Mouse (Mus musculus) MEL (cell line): ENCODE data around the gene Eid1. TPM values are rescaled to one million over a fixed set of nuclear protein-coding genes. Genes with fewer than 3 reads are reported as not detected.

ENCODE experiments used
- DNase-seq: peaks from one replicate; pipeline ENCODE4 v3.0.0; 2011; ENCODE audit warnings: low read depth, low spot score
- H3K27ac ChIP-seq: 2 replicates; pipeline ENCODE4 v1.5.1; 2012; ENCODE audit warnings: low read depth, mild to moderate bottlenecking, control low read depth, low read length, moderate library complexity; ENCODE audit not compliant: control insufficient read depth
- H3K27me3 ChIP-seq, 2 experiments: fragments of 150-350 bp in 1 of 2; sonication (generic) in 1 of 2; 2 replicates each; pipeline ENCODE4 v1.6.1; 2012; ENCODE audit warnings: low read length in 2 of 2, mild to moderate bottlenecking in 2 of 2, improper control_type of control experiment in 1 of 2, moderate library complexity in 1 of 2; ENCODE audit not compliant: insufficient read depth in 2 of 2, control insufficient read depth in 1 of 2
- H3K36me3 ChIP-seq, 2 experiments: 2 replicates each; pipeline ENCODE4 v1.6.1; 2012 to 2014; ENCODE audit warnings: low read length in 2 of 2, improper control_type of control experiment in 1 of 2, inconsistent platforms in 1 of 2, mild to moderate bottlenecking in 1 of 2; ENCODE audit not compliant: insufficient read depth in 2 of 2, control insufficient read depth in 1 of 2
- H3K4me1 ChIP-seq, 2 experiments: fragments of 150-350 bp in 1 of 2; sonication (generic) in 1 of 2; 2 replicates each; pipeline ENCODE4 v1.6.1; 2012; ENCODE audit warnings: low read length in 2 of 2, improper control_type of control experiment in 1 of 2, mild to moderate bottlenecking in 1 of 2; ENCODE audit not compliant: insufficient read depth in 2 of 2, control insufficient read depth in 1 of 2
- H3K4me3 ChIP-seq, 2 experiments: fragments of 150-350 bp in 1 of 2; sonication (generic) in 1 of 2; 2 replicates each; pipeline ENCODE4 v1.5.1; 2012; ENCODE audit warnings: low read depth in 2 of 2, low read length in 2 of 2, mild to moderate bottlenecking in 2 of 2, moderate library complexity in 2 of 2, control low read depth in 1 of 2, improper control_type of control experiment in 1 of 2; ENCODE audit not compliant: control insufficient read depth in 1 of 2, insufficient read depth in 1 of 2
- H3K79me2 ChIP-seq: 2 replicates; pipeline ENCODE4 v1.6.1; 2012; ENCODE audit warnings: mild to moderate bottlenecking, low read length, moderate library complexity; ENCODE audit not compliant: control insufficient read depth, poor library complexity, insufficient read depth
- H3K9ac ChIP-seq: 2 replicates; pipeline ENCODE4 v1.6.1; 2012; ENCODE audit warnings: low read depth, mild to moderate bottlenecking, control low read depth, low read length, moderate library complexity; ENCODE audit not compliant: control insufficient read depth, poor library complexity, severe bottlenecking
- H3K9me3 ChIP-seq: fragments of 150-350 bp; sonication (generic); replicated peaks from 2 replicates; pipeline ENCODE4 v1.6.1; 2012; ENCODE audit warnings: mild to moderate bottlenecking, low read length, improper control_type of control experiment, moderate library complexity; ENCODE audit not compliant: insufficient read depth
- CHD1 ChIP-seq: IDR thresholded peaks from 2 replicates; pipeline ENCODE4 v1.6.1; 2012; ENCODE audit warnings: low read depth, mild to moderate bottlenecking, inconsistent platforms, low read length, improper control_type of control experiment
- CHD2 ChIP-seq: IDR thresholded peaks from 2 replicates; pipeline ENCODE4 v1.6.1; 2011; ENCODE audit warnings: low read length, improper control_type of control experiment
- CTCF ChIP-seq, 3 experiments: IDR thresholded peaks in 2 of 3; conservative IDR thresholded peaks in 1 of 3; 2 replicates each; pipeline ENCODE4 v1.5.1; 2011 to 2012; ENCODE audit warnings: low read length in 3 of 3, low read depth in 2 of 3, mild to moderate bottlenecking in 2 of 3, improper control_type of control experiment in 1 of 3, inconsistent platforms in 1 of 3, mixed read lengths in 1 of 3, moderate library complexity in 1 of 3; ENCODE audit not compliant: control insufficient read depth in 1 of 3, insufficient read depth in 1 of 3, poor library complexity in 1 of 3, severe bottlenecking in 1 of 3
- E2F4 ChIP-seq: IDR thresholded peaks from 2 replicates; pipeline ENCODE4 v1.6.1; 2011; ENCODE audit warnings: low read depth, low read length, improper control_type of control experiment, borderline replicate concordance
- ELF1 ChIP-seq: IDR thresholded peaks from 2 replicates; pipeline ENCODE4 v1.6.1; 2014; ENCODE audit warnings: low read depth, mild to moderate bottlenecking, inconsistent platforms, low read length, improper control_type of control experiment, moderate library complexity
- EP300 ChIP-seq, 2 experiments: IDR thresholded peaks; 2 replicates each; pipeline ENCODE4 v1.6.1; 2011; ENCODE audit warnings: improper control_type of control experiment in 2 of 2, low read length in 2 of 2, low read depth in 1 of 2, mild to moderate bottlenecking in 1 of 2
- GABPA ChIP-seq: IDR thresholded peaks from 2 replicates; pipeline ENCODE4 v1.6.1; 2012; ENCODE audit warnings: low read depth, mild to moderate bottlenecking, inconsistent platforms, low read length, improper control_type of control experiment, moderate library complexity
- GATA1 ChIP-seq: IDR thresholded peaks from 2 replicates; pipeline ENCODE4 v1.6.1; 2011; ENCODE audit warnings: low read depth, low read length, improper control_type of control experiment
- HCFC1 ChIP-seq: IDR thresholded peaks from 2 replicates; pipeline ENCODE4 v1.6.1; 2012; ENCODE audit warnings: low read depth, mild to moderate bottlenecking, inconsistent platforms, low read length, improper control_type of control experiment, moderate library complexity
- MAX ChIP-seq: IDR thresholded peaks from 2 replicates; pipeline ENCODE4 v1.6.1; 2011; ENCODE audit warnings: low read length, improper control_type of control experiment
- MXI1 ChIP-seq: IDR thresholded peaks from 2 replicates; pipeline ENCODE4 v1.6.1; 2011; ENCODE audit warnings: mild to moderate bottlenecking, low read depth, low read length, improper control_type of control experiment
- MYB ChIP-seq: IDR thresholded peaks from 2 replicates; pipeline ENCODE4 v1.6.1; 2011; ENCODE audit warnings: mild to moderate bottlenecking, low read depth, low read length, improper control_type of control experiment
- NELFE ChIP-seq: IDR thresholded peaks from 2 replicates; pipeline ENCODE4 v1.6.1; 2011; ENCODE audit warnings: low read depth, low read length, improper control_type of control experiment
- NRF1 ChIP-seq: IDR thresholded peaks from 2 replicates; pipeline ENCODE4 v1.6.1; 2014; ENCODE audit warnings: low read depth, mild to moderate bottlenecking, inconsistent platforms, low read length, improper control_type of control experiment, moderate library complexity; ENCODE audit not compliant: poor library complexity, insufficient read depth, severe bottlenecking
- POLR2A ChIP-seq, 2 experiments: IDR thresholded peaks; 2 replicates each; pipeline ENCODE4 v1.6.1; 2011 to 2012; ENCODE audit warnings: low read length in 2 of 2, mild to moderate bottlenecking in 2 of 2, control low read depth in 1 of 2, improper control_type of control experiment in 1 of 2, low read depth in 1 of 2, moderate library complexity in 1 of 2; ENCODE audit not compliant: control insufficient read depth in 1 of 2, insufficient read depth in 1 of 2, poor library complexity in 1 of 2
- POLR2AphosphoS5 ChIP-seq: IDR thresholded peaks from 2 replicates; pipeline ENCODE4 v1.6.1; 2012; ENCODE audit warnings: low read depth, borderline replicate concordance, mild to moderate bottlenecking, inconsistent platforms, low read length, moderate library complexity, mixed read lengths
- RCOR1 ChIP-seq: IDR thresholded peaks from 2 replicates; pipeline ENCODE4 v1.6.1; 2012; ENCODE audit warnings: low read depth, mild to moderate bottlenecking, inconsistent platforms, low read length, improper control_type of control experiment
- SIN3A ChIP-seq: IDR thresholded peaks from 2 replicates; pipeline ENCODE4 v1.6.1; 2012; ENCODE audit warnings: low read length, improper control_type of control experiment, inconsistent platforms
- TAL1 ChIP-seq: IDR thresholded peaks from 2 replicates; pipeline ENCODE4 v1.6.1; 2012; ENCODE audit warnings: mild to moderate bottlenecking, inconsistent platforms, low read length, moderate library complexity, mixed read lengths
- TCF12 ChIP-seq: IDR thresholded peaks from 2 replicates; pipeline ENCODE4 v1.6.1; 2014; ENCODE audit warnings: low read depth, mild to moderate bottlenecking, inconsistent platforms, low read length, improper control_type of control experiment, moderate library complexity
- UBTF ChIP-seq: IDR thresholded peaks from 2 replicates; pipeline ENCODE4 v1.6.1; 2012; ENCODE audit warnings: low read depth, mild to moderate bottlenecking, inconsistent platforms, low read length, improper control_type of control experiment, moderate library complexity, borderline replicate concordance; ENCODE audit not compliant: insufficient read depth
- USF1 ChIP-seq: IDR thresholded peaks from 2 replicates; pipeline ENCODE4 v1.6.1; 2014; ENCODE audit warnings: low read depth, mild to moderate bottlenecking, inconsistent platforms, low read length, improper control_type of control experiment, moderate library complexity
- USF2 ChIP-seq, 2 experiments: IDR thresholded peaks; 2 replicates each; pipeline ENCODE4 v1.6.1; 2011 to 2012; ENCODE audit warnings: improper control_type of control experiment in 2 of 2, low read length in 2 of 2, borderline replicate concordance in 1 of 2, inconsistent platforms in 1 of 2, low read depth in 1 of 2, mild to moderate bottlenecking in 1 of 2; ENCODE audit not compliant: insufficient read depth in 1 of 2
- ZC3H11A ChIP-seq: IDR thresholded peaks from 2 replicates; pipeline ENCODE4 v1.6.1; 2012; ENCODE audit warnings: low read depth, mild to moderate bottlenecking, inconsistent platforms, low read length, improper control_type of control experiment
- polyA plus RNA-seq, 2 experiments: library from polyadenylated mRNA; stranded (reverse) in 1 of 2; unstranded in 1 of 2; fragments of >175 nt in 1 of 2; fragments of >200 nt in 1 of 2; gene quantifications; 2 replicates each; pipeline versions ENCODE4 v1.2.1 to v1.2.4; 2012; ENCODE audit warnings: low replicate concordance in 2 of 2, low read depth in 1 of 2; ENCODE audit not compliant: insufficient read length in 2 of 2, insufficient read depth in 1 of 2, missing spikeins in 1 of 2
- total RNA-seq: library from RNA; depleted of rRNA; stranded (reverse); fragments of 300-350 nt; gene quantifications from 2 replicates; pipeline ENCODE4 v1.2.3, GENCODE M21; 2012

The Eid1 gene
- total and polyA plus RNA-seq, 3 experiments, result 16.4 to 33.9 TPM; not detected in 1

DNA sequence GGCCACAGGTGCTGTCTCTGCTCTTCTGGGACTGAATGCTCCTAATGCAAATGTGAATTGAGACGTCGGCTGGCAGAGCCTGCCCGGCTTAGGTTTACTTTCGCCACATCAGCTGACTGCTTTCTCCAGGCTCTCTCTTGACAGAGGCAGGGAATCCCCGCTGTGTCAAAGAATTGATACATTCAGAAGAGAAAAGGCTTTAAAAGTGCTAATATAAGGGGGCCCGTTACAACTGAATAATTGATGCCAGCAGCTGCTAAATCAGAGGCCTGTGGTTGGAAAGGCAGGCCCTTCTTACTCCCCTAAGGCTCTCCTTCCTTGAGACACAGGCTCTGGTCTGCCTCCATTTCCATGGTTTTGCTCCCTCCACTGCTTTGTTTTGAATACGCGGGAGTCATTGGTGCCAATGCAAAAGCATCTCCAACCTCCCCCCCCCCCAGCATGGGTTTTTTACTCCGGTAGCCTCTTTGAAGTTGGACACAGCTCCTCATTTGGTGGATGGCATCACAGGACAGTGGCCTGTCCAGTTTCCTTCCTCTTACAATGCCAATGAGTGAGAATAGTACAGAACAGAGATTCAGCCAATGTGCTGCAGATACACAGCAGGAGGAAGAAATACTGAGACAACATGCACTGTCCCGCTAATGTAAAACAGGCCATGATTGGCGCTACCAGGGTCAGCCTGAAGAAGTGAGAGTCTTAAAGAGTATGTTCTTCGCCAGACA is 32.2 kb downstream of the Eid1 start:
- no peak for TF ChIP-seq EP300 (IDR thresholded peaks at IDR 0.05; ENCODE audit: low read depth in 1 of 2, low read length in 2 of 2)
- TF ChIP-seq GATA1, result no peak
- TF ChIP-seq TCF12, result no peak
- no peak for TF ChIP-seq E2F4
- no peak for TF ChIP-seq TAL1
- no peak for TF ChIP-seq UBTF
- TF ChIP-seq CTCF (IDR thresholded peaks at IDR 0.05 in 2 of 3, conservative IDR thresholded peaks at IDR 0.05 in 1 of 3; ENCODE audit: control insufficient read depth in 1 of 3, insufficient read depth in 1 of 3, low read depth in 2 of 3, low read length in 3 of 3, poor library complexity in 1 of 3, severe bottlenecking in 1 of 3), result no peak
- no peak for TF ChIP-seq ZC3H11A
- no peak for TF ChIP-seq ELF1
- no peak for TF ChIP-seq RCOR1
- no peak for TF ChIP-seq MYB
- no peak for TF ChIP-seq CHD1
- no peak for TF ChIP-seq SIN3A
- TF ChIP-seq MXI1, result no peak
- no peak for TF ChIP-seq CHD2
- TF ChIP-seq GABPA, result no peak
- TF ChIP-seq MAX, result no peak
- TF ChIP-seq HCFC1, result no peak
- Histone ChIP-seq H3K9me3 (no peaks in the 10 kb centered on the region), H3K27ac (no peak overlapping the region), H3K36me3 (no peaks in the 10 kb centered on the region), H3K79me2 (no peaks in the 10 kb centered on the region), H3K4me1 (no peaks in the 10 kb centered on the region), H3K9ac (no peak overlapping the region), H3K27me3 (peaks cover 0 to 4% of the 10 kb centered on the region in 2 experiments; a peak in 1 of 4 replicates), H3K4me3 (no peak overlapping the region)
- DNase-seq, result no peak

DNA sequence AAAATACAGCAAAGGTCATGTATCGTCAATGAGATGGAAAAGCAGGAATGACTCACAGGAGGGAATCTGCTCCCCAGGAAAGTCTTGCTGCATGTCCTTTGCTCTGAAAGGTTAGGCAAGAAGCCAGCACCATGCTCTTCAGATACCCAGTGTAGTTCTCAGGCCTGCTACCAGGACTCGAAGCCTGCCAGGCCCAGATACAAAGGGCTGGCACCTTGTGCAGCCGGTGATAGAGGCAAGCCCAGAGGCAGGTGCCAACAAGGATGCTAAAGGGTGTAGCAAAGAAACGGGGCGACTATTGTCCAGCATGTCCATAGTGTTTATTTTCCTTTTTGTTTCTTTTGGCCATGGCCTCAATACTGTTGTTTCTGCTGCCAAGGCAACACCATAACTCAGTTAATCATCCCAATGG is 33.6 kb downstream of the Eid1 start:
- no peaks in the 10 kb centered on the region for H3K9me3 ChIP-seq
- no peak for DNase-seq
- peaks cover 0 to 4% of the 10 kb centered on the region in 2 experiments; a peak in 1 of 4 replicates for H3K27me3 ChIP-seq
- no peaks in the 10 kb centered on the region for H3K36me3 ChIP-seq
- TF ChIP-seq NELFE, result no peak
- no peak for TF ChIP-seq UBTF
- TF ChIP-seq ELF1, result no peak
- TF ChIP-seq USF2 (IDR thresholded peaks at IDR 0.05; ENCODE audit: borderline replicate concordance in 1 of 2, insufficient read depth in 1 of 2, low read depth in 1 of 2, low read length in 2 of 2), result no peak
- TF ChIP-seq EP300 (IDR thresholded peaks at IDR 0.05; ENCODE audit: low read depth in 1 of 2, low read length in 2 of 2), result no peak
- TF ChIP-seq CHD1, result no peak
- no peak for TF ChIP-seq MAX
- no peak for TF ChIP-seq USF1
- no peak for TF ChIP-seq POLR2A (IDR thresholded peaks at IDR 0.05; ENCODE audit: control insufficient read depth in 1 of 2, insufficient read depth in 1 of 2, low read depth in 1 of 2, low read length in 2 of 2, poor library complexity in 1 of 2)
- TF ChIP-seq POLR2AphosphoS5, result no peak
- no peak for TF ChIP-seq GATA1
- no peak for TF ChIP-seq NRF1
- no peak overlapping the region for H3K9ac ChIP-seq
- no peak overlapping the region for H3K4me3 ChIP-seq
- no peak overlapping the region for H3K27ac ChIP-seq
- no peaks in the 10 kb centered on the region for H3K79me2 ChIP-seq
- no peaks in the 10 kb centered on the region for H3K4me1 ChIP-seq
